Mouse (Mus musculus) kidney, adult 2 months (tissue): ENCODE data around the gene Zfp260.

Source experiments
- CTCF ChIP-seq: fragments of 200-500 bp; conservative IDR thresholded peaks from 2 replicates; pipeline ENCODE4 v1.5.1; 2011; ENCODE audit warnings: low read depth, mild to moderate bottlenecking, control low read depth, low read length, moderate library complexity, mixed read lengths; ENCODE audit not compliant: insufficient read depth, insufficient read length
- POLR2A ChIP-seq: fragments of 200-500 bp; IDR thresholded peaks from one replicate; pipeline ENCODE4 v1.6.1; 2011; ENCODE audit warnings: low read depth, low read length, control low read depth

DNA sequence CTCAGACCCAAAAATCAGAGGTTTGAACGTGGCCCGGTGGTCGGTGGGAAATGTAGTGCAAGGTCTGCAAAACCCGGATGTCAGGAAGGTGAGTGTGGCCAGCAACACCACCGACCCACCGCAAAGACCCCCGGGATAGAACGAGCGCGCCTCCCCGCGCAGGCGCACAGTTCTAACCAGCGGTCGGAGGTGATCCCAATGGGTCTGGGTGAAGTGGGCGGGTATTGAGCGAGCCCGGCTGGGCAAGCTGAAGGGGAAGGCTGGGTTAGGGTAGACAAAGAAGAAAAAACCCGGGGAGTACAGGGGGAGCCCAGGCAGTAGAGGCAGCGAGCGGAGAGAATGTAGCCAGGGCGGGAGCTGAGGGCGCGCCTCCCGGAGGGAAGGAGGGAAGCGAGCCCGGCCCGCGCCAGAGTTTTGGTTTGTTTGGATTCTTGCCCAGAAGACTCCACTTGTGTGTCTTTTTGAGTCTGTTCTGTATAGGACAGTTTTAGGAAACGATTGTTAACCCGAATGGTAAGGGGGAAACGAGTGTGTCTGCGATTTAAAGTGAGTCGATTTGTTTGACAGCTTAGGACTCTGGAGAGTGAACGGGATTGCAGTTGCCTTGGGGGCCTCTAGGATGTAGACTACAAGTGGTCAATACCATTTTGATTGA, 49.1 kb downstream of the Zfp260 start:
- TF ChIP-seq POLR2A (no peak), CTCF (no peak)
